Mouse (Mus musculus): ENCODE data around the gene Klhl36. TPM values are rescaled to one million over a fixed set of nuclear protein-coding genes. Genes with fewer than 3 reads are reported as not detected.

The Klhl36 gene
- polyA plus RNA-seq, 1 experiment = 16.9 TPM

DNA sequence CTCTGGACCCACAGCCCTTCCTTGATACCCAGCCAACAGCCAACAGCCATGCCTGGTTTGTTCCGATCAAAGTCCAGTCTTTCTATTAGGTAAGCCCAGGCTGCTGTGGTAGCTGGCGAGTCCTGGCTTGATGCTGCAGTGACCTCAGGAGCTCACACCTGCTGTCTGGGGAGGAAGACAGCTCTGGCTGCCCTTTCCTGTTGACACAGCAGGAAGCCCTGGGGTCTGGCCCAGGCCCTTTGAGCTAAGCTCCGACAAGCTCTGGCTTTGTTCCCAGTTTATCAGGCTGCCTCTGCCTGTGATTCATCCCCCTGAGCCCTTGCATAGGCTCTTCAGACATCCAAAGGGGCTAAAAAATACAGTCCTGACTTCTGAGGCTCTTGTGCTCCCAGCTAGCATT is 23.5 kb downstream of the Klhl36 start:
- H3K4me3 ChIP-seq (ENCODE audit: control insufficient read depth, low read depth, low read length) = no peak overlapping the region
- no peak overlapping the region for H3K27ac ChIP-seq (ENCODE audit: control insufficient read depth, insufficient read depth, low read depth, low read length)
- no peaks in the 10 kb centered on the region for H3K27me3 ChIP-seq (ENCODE audit: control insufficient read depth, insufficient read depth, low read length)
- TF ChIP-seq CTCF (IDR thresholded peaks at IDR 0.05; ENCODE audit: control insufficient read depth, insufficient read depth, insufficient replicate concordance, low read depth, low read length) (no peak), POLR2A (IDR thresholded peaks at IDR 0.05; ENCODE audit: control insufficient read depth, low read depth, low read length) (no peak)
- no peaks in the 10 kb centered on the region for H3K4me1 ChIP-seq (ENCODE audit: control insufficient read depth, insufficient read depth, low read length)
- no peaks in the 10 kb centered on the region for H3K36me3 ChIP-seq (ENCODE audit: control insufficient read depth, insufficient read depth, low read length)

DNA sequence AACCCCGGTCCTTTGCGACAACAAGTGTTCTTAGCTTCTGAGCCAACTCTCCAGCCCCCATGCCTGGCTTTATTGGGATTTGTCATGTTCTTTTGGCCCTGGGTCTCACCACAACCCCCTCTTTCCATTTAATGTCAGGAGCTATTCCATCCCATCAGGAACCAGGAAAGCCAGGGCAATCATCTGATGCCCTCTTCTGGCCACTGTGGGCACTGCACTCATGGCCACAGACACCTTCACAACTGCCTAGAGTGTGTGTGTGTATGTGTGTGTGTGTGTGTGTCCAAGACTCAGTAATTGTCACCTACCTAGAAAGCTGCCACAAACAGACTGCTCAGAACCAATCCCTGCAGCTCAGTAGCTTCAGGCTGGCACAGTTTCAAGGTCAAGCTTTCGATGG is 25.1 kb downstream of the Klhl36 start:
- Histone ChIP-seq H3K4me3 (ENCODE audit: control insufficient read depth, low read depth, low read length) (no peak overlapping the region), H3K4me1 (ENCODE audit: control insufficient read depth, insufficient read depth, low read length) (no peaks in the 10 kb centered on the region), H3K27ac (ENCODE audit: control insufficient read depth, insufficient read depth, low read depth, low read length) (no peak overlapping the region), H3K27me3 (ENCODE audit: control insufficient read depth, insufficient read depth, low read length) (no peaks in the 10 kb centered on the region), H3K36me3 (ENCODE audit: control insufficient read depth, insufficient read depth, low read length) (no peaks in the 10 kb centered on the region)
- peak; percentile 88; the same call in 1 of the 2 replicates for TF ChIP-seq CTCF (IDR thresholded peaks at IDR 0.05; ENCODE audit: control insufficient read depth, insufficient read depth, insufficient replicate concordance, low read depth, low read length)
- no peak for TF ChIP-seq POLR2A (IDR thresholded peaks at IDR 0.05; ENCODE audit: control insufficient read depth, low read depth, low read length)

DNA sequence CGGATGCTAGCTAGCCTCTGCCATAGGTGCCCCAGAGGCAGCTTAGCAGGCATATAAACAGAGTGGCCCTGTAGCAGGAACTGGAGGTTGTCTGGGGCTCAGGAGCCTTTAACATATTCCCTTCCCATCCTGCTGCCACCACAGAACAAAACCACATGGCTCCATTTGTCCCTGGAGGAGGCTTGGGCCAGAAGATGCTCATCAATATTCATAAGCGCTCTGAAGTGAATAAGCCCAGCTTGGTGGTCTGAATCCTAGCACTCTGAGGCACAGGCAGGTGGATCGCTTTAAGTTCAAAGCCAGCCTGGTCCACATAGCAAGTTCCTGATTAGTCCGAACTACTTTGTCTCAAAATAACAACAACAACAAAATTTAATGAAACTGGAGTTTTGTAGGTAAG is 25.9 kb downstream of the Klhl36 start:
- Histone ChIP-seq H3K27me3 (ENCODE audit: control insufficient read depth, insufficient read depth, low read length) (no peaks in the 10 kb centered on the region), H3K36me3 (ENCODE audit: control insufficient read depth, insufficient read depth, low read length) (no peaks in the 10 kb centered on the region), H3K4me3 (ENCODE audit: control insufficient read depth, low read depth, low read length) (no peak overlapping the region), H3K27ac (ENCODE audit: control insufficient read depth, insufficient read depth, low read depth, low read length) (no peak overlapping the region), H3K4me1 (ENCODE audit: control insufficient read depth, insufficient read depth, low read length) (no peaks in the 10 kb centered on the region)
- TF ChIP-seq POLR2A (IDR thresholded peaks at IDR 0.05; ENCODE audit: control insufficient read depth, low read depth, low read length) (no peak), CTCF (IDR thresholded peaks at IDR 0.05; ENCODE audit: control insufficient read depth, insufficient read depth, insufficient replicate concordance, low read depth, low read length) (no peak)

- Histone ChIP-seq H3K27me3 (ENCODE audit: control insufficient read depth, insufficient read depth, low read length) (no peaks in the 10 kb centered on the region), H3K4me3 (ENCODE audit: control insufficient read depth, low read depth, low read length) (no peak overlapping the region), H3K27ac (ENCODE audit: control insufficient read depth, insufficient read depth, low read depth, low read length) (no peak overlapping the region), H3K36me3 (ENCODE audit: control insufficient read depth, insufficient read depth, low read length) (no peaks in the 10 kb centered on the region), H3K4me1 (ENCODE audit: control insufficient read depth, insufficient read depth, low read length) (no peaks in the 10 kb centered on the region)
- TF ChIP-seq CTCF (IDR thresholded peaks at IDR 0.05; ENCODE audit: control insufficient read depth, insufficient read depth, insufficient replicate concordance, low read depth, low read length) (no peak), POLR2A (IDR thresholded peaks at IDR 0.05; ENCODE audit: control insufficient read depth, low read depth, low read length) (no peak)
Observed at GRCm38 (mm10) chr8:119897069-119897468, 35.0 kb downstream of the Klhl36 start.

DNA sequence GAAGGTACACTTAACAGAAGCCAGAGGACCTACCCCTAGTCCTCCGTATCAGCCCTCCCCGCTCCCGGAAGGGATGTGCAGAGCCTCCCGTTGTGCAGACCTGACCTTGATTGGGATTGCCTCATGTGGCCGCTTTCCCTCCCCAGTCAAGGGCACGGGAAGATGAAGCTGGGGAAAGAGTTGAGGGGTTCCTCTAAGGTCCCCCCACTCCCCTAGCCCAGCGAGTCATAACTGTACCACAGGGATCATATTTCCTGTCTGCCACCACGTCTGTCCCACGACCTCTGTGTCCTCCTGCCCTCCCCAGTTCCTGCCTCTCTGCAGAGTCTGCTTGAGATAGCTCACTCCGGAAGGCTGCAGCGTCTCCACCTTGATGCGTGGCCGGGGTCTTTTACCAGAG is 35.9 kb downstream of the Klhl36 start:
- Histone ChIP-seq H3K36me3 (ENCODE audit: control insufficient read depth, insufficient read depth, low read length) (no peaks in the 10 kb centered on the region), H3K27me3 (ENCODE audit: control insufficient read depth, insufficient read depth, low read length) (no peaks in the 10 kb centered on the region), H3K27ac (ENCODE audit: control insufficient read depth, insufficient read depth, low read depth, low read length) (no peak overlapping the region), H3K4me1 (ENCODE audit: control insufficient read depth, insufficient read depth, low read length) (no peaks in the 10 kb centered on the region), H3K4me3 (ENCODE audit: control insufficient read depth, low read depth, low read length) (no peak overlapping the region)
- TF ChIP-seq POLR2A (IDR thresholded peaks at IDR 0.05; ENCODE audit: control insufficient read depth, low read depth, low read length) = no peak
- TF ChIP-seq CTCF (IDR thresholded peaks at IDR 0.05; ENCODE audit: control insufficient read depth, insufficient read depth, insufficient replicate concordance, low read depth, low read length) = no peak

DNA sequence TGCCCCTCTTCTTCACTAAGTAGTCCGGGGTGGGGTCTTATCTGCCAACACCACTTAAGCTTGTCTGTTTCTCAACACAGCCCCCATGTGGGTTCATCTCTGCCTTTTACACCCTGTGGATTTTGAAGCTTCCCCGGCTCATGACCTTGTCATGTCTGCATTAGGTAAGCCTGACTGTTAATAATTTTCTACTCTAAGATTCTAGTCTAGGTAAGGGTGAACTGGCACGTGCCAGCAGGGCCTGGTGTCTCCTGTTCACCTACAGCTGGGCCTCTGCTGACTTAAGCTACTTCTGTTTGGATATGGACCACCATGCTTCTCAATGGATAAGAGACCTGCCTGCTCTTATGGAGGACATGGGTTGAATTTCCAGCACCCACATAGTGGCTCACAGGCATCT is 39.3 kb downstream of the Klhl36 start:
- no peak for TF ChIP-seq CTCF (IDR thresholded peaks at IDR 0.05; ENCODE audit: control insufficient read depth, insufficient read depth, insufficient replicate concordance, low read depth, low read length)
- TF ChIP-seq POLR2A (IDR thresholded peaks at IDR 0.05; ENCODE audit: control insufficient read depth, low read depth, low read length) = no peak
- Histone ChIP-seq H3K4me3 (ENCODE audit: control insufficient read depth, low read depth, low read length) (no peak overlapping the region), H3K27ac (ENCODE audit: control insufficient read depth, insufficient read depth, low read depth, low read length) (no peak overlapping the region), H3K27me3 (ENCODE audit: control insufficient read depth, insufficient read depth, low read length) (no peaks in the 10 kb centered on the region), H3K36me3 (ENCODE audit: control insufficient read depth, insufficient read depth, low read length) (no peaks in the 10 kb centered on the region), H3K4me1 (ENCODE audit: control insufficient read depth, insufficient read depth, low read length) (no peaks in the 10 kb centered on the region)

GRCm38 (mm10) chr8:119901952-119902351 is 39.9 kb downstream of the Klhl36 start:
- H3K36me3 ChIP-seq (ENCODE audit: control insufficient read depth, insufficient read depth, low read length) = no peaks in the 10 kb centered on the region
- no peak overlapping the region for H3K4me3 ChIP-seq (ENCODE audit: control insufficient read depth, low read depth, low read length)
- no peaks in the 10 kb centered on the region for H3K27me3 ChIP-seq (ENCODE audit: control insufficient read depth, insufficient read depth, low read length)
- no peak overlapping the region for H3K27ac ChIP-seq (ENCODE audit: control insufficient read depth, insufficient read depth, low read depth, low read length)
- TF ChIP-seq CTCF (IDR thresholded peaks at IDR 0.05; ENCODE audit: control insufficient read depth, insufficient read depth, insufficient replicate concordance, low read depth, low read length) (no peak), POLR2A (IDR thresholded peaks at IDR 0.05; ENCODE audit: control insufficient read depth, low read depth, low read length) (no peak)
- no peaks in the 10 kb centered on the region for H3K4me1 ChIP-seq (ENCODE audit: control insufficient read depth, insufficient read depth, low read length)

- Histone ChIP-seq H3K4me3 (ENCODE audit: control insufficient read depth, low read depth, low read length) (no peak overlapping the region), H3K4me1 (ENCODE audit: control insufficient read depth, insufficient read depth, low read length) (no peaks in the 10 kb centered on the region), H3K27me3 (ENCODE audit: control insufficient read depth, insufficient read depth, low read length) (no peaks in the 10 kb centered on the region), H3K36me3 (ENCODE audit: control insufficient read depth, insufficient read depth, low read length) (no peaks in the 10 kb centered on the region), H3K27ac (ENCODE audit: control insufficient read depth, insufficient read depth, low read depth, low read length) (no peak overlapping the region)
- TF ChIP-seq POLR2A (IDR thresholded peaks at IDR 0.05; ENCODE audit: control insufficient read depth, low read depth, low read length) (no peak), CTCF (IDR thresholded peaks at IDR 0.05; ENCODE audit: control insufficient read depth, insufficient read depth, insufficient replicate concordance, low read depth, low read length) (no peak)
Observed at GRCm38 (mm10) chr8:119904323-119904911, 42.4 kb downstream of the Klhl36 start.

Data from testis, adult 2 months (tissue).